Mouse (Mus musculus): ENCODE data around the gene Bcor.

The Bcor gene

GRCm38 (mm10) chrX:12127106-12127670 is 33.0 kb downstream of the Bcor start:
- no peak for DNase-seq (ENCODE audit: low read depth)

GRCm38 (mm10) chrX:12126408-12127105 is 33.6 kb downstream of the Bcor start:
- no peak for DNase-seq (ENCODE audit: low read depth)

DNA sequence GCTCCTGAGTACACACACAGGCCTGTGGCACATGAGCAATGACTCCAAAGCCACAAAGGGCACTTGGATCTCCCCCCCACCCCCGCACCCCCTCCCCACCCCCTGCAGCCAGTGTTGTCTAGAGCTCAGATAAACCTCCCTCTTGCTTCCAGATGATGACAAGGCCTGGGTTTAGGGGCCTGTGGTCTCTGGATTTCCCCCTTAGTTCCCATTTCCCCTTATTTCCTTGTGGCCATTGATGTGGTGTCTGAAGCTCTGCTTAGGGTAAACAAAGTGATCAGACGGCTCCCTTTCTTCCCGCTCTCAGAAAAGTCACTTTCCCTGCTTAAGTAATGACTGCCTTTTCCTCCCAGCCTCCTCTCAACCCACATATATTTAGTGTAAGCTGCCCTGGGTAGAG is 35.6 kb downstream of the Bcor start:
- no peak for DNase-seq (ENCODE audit: low read depth)

DNA sequence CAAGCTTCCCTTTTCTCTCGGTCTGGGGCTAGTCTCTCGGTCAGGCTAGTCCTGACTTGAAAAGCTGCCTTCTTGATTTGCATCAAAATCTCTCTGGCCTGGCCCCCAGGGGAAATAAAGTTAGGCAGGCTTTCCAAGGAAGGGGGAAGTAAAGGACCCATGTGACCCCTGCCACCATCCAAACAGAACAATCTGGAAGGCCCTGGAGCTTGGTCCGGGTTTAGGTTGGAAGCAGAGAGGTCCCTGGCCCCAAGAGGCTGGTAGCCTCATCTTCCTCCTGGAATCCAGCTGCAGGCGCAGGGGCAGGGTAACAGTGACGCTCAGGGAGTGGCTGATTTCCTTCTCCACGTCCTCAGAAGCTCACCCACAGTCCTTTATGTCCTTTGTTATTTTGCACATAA is 36.5 kb downstream of the Bcor start:
- DNase-seq (ENCODE audit: low read depth), result no peak

DNA sequence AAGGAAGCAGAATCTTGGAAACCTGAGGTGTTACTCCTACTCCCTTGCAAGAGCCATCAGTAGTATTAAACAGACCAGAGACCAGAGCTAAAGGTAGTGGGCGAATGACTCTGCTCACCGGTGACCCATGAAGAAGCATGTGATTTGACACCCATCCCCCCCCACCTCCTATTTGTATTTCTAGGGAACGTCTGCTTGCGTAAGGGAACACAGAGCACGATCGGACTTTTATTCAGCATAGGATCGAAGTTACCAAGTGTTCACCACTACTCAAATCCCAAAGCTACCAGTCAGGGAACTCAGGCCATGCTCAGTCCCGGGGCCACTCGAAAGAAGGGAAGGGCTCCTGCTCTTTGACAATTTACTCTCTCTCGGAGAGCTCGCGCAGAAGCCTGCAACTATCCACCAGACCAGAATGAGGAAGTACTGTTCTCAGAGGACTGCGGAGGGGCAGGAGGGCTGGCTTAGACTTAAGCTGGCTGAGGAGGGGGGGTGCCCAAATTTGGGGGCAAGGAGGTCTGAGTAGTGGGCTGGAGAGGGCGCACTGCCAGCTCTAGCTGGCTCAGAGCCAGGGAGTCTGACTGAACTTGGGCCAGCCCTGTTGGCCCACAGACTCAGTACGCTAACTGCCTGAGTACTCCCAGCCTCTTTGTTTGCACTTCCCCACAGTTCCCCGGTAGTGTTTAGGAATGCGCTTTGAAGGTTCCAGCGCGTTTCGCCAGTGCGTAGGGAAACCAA is 37.4 kb downstream of the Bcor start:
- DNase-seq (ENCODE audit: low read depth), result no peak

DNA sequence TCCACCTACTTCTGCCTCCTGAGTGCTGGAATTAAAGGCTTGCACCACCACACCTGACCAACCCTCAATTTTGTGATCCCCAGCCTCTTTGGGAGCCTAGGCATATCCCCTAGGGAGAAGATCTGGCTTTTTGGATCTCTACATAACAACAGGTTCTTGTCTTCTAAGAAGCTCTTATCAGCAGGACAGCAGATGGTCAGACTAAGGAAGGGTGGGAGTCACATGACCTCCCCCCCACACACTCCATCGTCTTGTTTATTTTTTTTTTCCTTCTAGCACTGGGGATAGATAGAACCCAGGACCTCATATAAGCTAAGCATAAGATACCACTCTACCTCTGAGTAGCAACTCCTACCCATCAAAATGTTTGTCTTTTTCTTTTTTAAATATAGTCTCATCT is 40.7 kb downstream of the Bcor start:
- DNase-seq (ENCODE audit: low read depth), result no peak

DNA sequence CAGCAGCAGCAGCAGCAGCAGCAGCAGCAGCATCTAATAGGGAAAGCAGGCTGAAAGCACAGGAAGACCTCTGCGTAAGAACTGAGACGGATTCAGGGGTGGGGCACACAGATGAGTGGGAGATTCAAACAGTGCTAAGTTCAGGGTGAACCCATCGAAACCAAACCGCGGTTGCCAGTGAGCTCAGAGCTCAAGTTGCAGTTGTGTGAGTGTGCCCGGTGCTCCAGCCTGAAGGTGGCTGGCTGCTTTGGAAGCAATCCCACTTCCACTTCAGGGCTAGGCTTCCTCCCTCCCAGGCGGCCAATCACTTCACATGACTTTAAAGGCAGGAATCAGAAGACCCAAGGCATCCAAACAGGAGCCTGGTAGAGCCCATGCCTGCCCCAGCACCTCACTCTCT is 44.0 kb downstream of the Bcor start:
- no peak for DNase-seq (ENCODE audit: low read depth)

DNA sequence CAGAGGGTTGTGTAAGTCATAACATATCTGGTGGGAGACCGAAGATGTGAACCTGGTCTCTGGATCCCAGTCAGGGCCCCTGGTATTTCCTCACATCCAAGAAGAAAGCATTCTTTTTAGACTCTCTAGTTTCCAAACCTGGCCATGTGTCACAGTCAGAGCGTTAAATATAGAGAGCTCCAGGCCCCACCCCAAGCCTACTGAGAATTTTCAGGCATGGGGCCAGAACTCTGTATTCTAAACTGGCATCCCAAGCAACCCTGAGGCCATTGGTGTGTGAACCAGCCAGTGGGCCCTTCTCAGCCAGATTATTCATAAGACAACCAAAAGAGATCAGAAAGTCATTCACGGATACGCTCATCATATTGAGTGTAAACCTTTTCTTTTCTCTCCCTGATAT is 48.0 kb downstream of the Bcor start:
- no peak for DNase-seq (ENCODE audit: low read depth)

GRCm38 (mm10) chrX:12110518-12110917 is 49.6 kb downstream of the Bcor start:
- no peak for DNase-seq (ENCODE audit: low read depth)

DNA sequence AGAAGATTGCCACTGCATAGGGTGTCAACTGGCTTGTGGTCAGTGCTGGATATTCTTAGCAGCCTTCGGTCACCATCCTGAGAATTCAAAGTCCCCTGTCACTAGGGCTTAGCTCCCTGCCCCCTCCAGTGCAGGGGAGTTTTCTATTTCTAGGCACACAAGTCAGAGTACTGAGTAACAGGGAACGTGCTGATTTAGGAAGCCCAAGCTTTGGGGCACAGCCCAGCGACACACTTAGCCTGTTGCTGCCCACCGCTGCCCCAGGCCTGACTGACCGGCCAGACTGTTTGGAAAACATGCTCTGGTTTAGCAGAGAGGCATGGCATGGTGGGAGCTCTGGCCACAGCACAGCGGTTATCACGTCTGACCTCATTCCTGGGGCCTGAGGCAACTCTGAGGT is 54.8 kb downstream of the Bcor start:
- no peak for DNase-seq (ENCODE audit: low read depth)

- DNase-seq (ENCODE audit: low read depth), result no peak
Observed at GRCm38 (mm10) chrX:12096783-12097526, 63.2 kb downstream of the Bcor start.

GRCm38 (mm10) chrX:12093371-12093770 is 66.8 kb downstream of the Bcor start:
- DNase-seq (ENCODE audit: low read depth), result no peak

- no peak for DNase-seq (ENCODE audit: low read depth)
Observed at GRCm38 (mm10) chrX:12091431-12092061, 68.6 kb downstream of the Bcor start.

DNA sequence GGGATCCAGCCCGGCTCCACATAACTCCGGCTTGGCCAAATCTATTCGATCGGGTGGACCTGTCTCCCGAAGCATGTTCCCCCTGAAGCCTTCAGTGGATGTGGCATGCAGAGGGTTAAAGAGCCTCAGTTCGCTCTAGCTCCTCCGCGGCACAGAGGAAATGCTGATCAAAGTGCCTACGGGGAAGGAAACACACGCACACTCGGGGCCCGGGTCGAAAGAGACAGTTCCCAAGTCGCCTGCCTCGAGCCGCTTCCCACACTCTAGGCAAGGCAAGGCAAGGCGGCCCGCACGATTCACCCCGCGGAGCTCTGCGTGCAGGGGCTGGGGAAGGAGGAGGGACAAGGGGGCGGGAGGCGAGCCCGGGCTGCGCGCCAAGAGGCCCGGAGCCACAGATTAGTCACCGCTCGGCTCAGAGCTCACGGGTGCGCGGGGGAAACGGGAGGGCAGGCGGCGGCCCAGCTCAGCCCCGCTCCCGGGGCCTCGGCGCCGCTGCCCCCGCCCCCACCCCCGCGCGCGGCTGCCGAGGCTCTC is 69.2 kb downstream of the Bcor start:
- no peak for DNase-seq (ENCODE audit: low read depth)

- DNase-seq (ENCODE audit: low read depth), result no peak
Observed at GRCm38 (mm10) chrX:12090151-12090870, 69.8 kb downstream of the Bcor start.

GRCm38 (mm10) chrX:12089353-12090081 is 70.6 kb downstream of the Bcor start:
- no peak for DNase-seq (ENCODE audit: low read depth)

DNA sequence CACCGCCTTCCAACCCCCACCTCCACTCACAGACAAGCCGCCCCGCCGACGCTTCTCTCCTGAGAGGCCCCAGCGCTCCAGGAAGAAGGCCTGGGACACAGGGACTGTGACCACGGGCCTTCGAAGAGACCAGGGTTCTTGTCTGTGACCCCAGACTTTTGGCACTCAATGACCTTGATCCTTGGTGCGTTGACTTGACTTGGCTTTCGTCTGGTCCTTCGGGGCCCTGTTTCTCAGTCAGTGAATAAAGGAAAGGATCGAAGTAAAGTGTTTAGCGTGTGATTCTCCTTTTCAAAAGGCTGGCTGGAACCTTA is 71.2 kb downstream of the Bcor start:
- no peak for DNase-seq (ENCODE audit: low read depth)

DNA sequence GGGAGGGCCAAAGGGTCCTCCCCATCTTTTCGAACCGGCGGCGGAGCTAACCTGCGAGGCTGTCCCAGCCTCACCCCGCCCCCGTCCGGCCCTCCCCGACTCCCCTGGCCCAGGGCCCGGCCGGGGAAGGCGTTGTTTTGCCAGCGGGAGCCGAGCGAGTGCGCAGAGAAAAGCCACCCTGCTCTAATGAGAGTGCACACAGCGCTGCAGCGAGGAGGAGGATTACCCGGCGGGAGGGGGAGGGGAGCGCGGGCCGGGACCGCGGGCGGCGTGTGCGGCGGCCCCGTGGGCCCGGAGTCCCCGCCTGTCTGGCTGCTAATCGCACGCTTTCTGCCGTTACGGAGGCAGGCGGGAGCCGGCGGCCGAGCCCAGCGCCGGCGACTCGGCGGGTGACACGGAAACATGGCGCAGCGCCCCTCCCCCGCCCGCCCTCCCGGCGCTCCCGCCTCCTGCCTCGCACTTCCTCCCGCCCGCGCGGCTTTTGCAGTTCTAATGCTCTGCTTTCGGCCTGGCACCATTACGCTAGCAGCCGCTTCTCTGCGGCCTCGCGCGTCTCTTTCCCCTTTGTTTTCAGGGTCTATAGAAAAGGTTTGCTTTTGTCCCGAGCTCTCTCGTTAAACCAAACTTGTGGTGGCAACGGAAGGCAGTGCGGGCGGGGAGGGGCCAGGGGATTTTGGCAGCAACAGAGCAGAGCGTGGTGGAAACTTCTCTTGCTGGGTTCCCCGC is 71.7 kb downstream of the Bcor start:
- DNase-seq (ENCODE audit: low read depth), result no peak

DNA sequence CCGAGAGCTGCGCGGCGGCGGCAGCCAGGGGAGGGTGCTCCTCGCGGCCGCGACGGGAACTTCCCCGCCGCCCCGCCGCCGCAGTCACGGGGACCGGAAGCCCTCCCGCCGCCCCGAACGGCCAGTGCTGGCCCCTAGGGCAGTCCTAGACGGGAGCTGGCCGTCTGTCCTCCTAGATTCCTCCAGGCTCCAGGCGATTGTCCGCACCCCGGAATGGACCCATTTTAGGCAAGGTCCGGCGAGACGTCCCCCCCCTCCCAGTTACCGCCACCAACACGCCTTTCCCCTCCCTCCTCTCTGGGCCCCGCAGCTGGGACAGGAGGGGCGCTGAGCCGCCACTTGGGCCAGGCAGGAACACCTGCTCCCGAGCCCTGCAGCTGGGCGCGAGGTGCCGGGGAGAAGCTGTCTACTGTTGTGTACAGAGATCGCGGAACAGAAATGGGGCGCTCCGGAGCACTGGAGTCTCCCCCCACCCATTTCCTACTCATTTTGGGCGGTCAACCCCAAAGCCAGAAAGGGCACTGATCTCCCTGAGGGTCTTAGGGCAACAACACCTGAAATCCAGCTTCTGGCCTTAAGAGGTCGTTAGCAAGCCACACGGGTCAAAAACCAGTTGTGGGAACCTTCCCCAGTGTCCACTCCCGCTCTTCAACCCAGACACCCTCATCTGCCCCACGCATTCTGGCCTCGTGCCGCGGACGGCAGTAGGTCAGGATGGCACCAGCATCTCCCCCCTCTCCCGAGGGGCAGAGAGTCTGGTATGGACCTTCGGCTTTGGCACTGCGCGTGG is 72.4 kb downstream of the Bcor start:
- no peak for DNase-seq (ENCODE audit: low read depth)
